Mouse (Mus musculus): ENCODE results near the gene Kitl. TPM values are rescaled to one million over a fixed set of nuclear protein-coding genes. Genes with fewer than 3 reads are reported as not detected.

The Kitl gene
- total RNA-seq, 2 experiments from 2014 or later = 73.6 to 80.7 TPM

DNA sequence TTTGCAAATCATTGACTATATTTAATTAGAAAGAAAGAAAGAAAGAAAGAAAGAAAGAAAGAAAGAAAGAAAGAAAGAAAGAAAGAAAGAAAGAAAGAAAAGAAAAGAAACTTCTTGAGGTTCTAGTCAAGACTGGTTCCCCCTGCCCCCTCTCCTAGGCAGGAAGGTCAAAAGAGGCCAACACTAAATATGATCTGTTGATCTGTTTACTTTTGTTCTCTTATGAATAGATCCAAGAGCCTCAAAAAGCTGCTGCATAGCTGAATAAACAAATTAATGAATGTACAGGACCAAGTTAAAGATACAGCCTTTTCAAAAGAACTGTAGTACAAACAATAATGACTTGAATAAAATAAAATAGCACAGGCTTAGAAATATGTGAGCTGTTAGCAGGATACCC is 57.7 kb downstream of the Kitl start:
- intact Hi-C loops (cut with DNase I) = no loop called here
- no peak for DNase-seq

DNA sequence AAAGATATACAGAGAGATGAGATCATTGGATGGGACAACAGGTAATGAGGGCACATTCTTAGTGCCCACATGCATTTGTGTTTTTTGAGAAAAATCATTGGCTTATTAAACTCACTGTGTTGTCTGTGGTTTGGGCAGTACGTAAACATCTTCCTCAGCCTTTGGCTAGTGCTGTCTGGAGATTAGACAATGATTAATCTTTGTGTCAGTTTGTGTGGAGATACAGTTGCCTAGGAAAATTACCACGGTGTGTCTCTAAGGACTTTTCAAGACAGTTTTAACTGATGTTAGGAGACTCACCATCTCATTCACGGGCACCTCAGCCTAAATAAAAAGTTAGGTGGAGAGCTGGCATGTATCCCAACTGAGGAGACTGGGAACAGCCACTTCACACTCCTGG is 85.7 kb downstream of the Kitl start:
- intact Hi-C loops (cut with DNase I) = no loop called here
- no peak for DNase-seq

DNA sequence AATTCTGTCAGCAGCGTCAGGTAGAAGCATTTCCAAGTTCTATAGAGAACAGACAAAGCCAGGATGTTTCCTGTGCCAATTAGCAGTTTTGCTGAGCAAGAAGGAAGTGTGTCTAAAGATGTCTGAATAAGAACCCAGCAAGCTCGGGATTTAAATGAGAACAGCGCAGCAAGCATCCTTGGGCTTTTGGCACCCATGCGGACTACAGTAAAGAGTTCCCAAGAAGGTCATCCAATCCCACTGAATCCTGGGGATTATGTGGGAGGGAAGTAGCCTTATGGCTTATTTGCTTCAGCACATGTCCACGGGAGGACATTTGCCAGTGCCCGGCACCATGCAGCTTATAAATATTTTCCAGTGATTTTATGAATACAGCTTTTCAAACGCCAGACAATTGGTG is 95.8 kb downstream of the Kitl start:
- peak; percentile 44 for DNase-seq
- intact Hi-C loops (cut with DNase I) = no loop called here

DNA sequence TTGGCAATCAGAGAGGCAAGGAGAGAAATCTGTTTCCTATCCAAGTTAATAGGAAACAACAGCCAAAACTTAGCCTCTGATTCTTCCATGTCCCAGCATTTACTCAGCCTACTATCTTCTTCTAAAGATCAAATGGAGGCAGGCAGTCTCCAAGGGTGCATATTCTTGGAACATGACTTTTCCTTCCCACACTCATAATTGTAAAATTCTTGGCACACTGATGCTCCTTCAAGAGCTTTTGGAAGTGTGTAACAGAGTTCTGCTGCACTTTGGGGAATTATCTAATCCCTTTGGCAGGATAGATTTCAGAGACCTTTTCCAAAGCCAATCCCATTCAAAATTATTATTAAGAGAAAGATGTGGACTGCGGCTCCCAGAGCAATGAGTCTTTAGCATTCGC is 100.1 kb downstream of the Kitl start:
- no peak for DNase-seq
- intact Hi-C loops (cut with DNase I) = no loop called here

DNA sequence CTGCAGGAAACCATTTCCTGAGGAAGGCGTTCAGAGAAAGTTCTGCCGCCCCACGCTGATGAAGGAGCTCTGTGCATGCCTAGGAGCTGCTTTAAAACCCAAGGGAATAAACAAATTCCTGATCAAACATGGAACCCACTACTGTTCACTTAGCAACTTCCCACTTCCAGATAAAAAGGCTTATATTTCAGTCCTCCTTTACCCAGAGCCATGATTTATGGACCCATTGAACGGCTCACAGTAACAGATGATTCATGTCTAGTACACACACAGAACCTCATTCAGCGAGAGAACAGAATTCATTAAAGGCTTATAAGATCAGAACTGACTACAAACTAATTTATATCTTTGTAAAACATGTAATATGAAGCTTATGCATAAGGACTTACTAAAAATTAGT is 109.0 kb downstream of the Kitl start:
- no peak for DNase-seq
- intact Hi-C loops (cut with DNase I) = no loop called here

DNA sequence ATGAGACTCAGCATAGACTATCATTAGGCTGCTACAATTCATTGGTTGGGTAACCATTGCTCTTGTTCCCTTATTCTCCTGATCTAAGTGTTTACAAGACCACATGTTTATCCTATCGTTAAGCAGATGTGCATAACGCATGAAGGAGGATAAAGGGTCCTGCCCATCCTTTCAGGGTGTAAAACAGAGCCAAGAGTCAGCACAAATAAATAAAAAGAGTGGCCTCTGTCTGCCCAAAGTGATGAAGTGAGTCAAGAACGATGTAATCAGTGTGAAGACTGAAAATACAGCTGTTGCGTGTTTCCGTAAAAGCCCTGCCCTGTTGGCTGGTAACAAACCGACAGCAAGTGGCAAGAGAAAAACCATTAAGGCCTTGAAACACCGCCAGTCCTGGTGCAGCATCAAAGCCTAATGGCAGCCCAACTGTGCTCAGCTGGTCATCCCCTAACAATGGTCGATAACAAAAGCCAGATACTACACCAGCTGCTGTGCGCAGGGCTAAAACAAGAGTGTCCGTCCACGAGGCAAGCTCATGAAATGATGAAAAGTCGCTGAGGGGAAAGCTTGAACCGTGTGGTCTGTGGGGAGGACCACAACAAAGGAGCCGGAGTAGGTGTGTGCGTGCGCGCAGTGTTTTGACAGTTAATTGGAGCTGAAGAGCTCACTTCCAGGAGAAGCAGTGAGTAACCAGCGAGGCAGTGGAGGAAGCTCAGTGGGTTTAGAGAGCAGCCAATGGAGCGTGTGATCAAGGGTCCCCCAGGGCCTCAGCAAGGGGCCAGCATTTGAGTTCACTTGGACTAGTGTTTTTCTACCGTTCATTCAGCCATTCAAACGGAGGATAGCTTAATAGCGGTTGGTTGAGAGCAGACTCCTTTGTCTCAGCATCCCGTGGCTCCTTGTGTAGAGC is 112.7 kb downstream of the Kitl start:
- peak; percentile 24 for DNase-seq
- intact Hi-C loops (cut with DNase I) = no loop called here

DNA sequence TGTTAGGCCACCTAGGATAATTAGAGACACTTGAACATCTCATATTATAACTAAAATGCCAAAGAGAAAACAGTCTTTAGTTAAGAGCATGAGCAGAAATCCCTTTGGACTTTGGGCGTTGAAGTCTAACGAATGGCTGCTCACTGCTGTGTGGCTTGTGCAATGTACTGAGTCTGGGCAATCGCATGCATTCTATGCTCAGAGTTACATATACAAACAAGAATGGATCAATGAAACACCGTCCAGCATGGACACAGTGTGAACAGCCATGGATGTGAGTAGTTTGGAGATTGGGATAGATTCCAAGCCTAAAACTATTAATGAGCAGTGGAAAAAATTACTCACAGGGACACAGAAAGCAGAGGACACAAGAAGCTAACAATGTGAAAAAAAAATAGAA is 116.2 kb downstream of the Kitl start:
- intact Hi-C loops (cut with DNase I) = no loop called here
- DNase-seq = no peak

DNA sequence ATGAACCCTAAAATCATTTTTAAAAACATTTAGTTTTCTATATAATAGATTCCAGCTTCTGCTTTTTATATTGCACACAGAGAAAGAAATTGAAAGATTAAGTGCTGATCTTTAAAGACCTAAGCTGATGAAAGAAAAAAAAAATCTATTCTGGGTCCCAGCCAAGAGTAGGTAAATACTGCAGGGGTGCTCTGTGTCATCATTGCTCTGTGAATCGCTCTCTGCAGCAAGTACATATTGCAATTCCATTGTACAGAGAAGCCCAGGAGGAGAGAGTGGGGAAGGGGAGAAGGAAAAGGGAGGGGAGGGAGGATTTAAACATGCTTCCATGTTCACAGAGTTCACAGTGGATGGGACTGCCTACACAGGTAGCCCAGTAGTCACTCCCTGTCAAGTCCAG is 116.9 kb downstream of the Kitl start:
- intact Hi-C loops (cut with DNase I) = no loop called here
- no peak for DNase-seq

DNA sequence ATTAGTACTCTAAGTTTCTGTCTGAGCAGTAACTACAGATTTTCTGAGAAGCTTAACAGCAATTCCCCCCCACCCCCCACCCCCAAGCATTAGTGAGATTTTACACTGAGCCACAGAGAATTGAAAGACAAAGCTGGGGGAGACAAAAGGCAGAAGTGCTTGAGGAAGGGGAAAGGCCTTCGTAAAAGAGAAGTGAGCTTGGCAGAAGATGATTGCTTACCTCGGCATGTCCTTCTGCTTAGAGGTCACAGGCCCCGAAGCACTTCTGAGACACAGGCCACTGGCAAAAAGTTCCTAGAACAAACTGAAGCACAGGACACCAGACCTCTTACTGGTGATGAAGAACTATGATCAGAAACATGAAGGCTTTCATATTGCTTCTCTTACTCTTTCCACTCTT is 123.1 kb downstream of the Kitl start:
- intact Hi-C loops (cut with DNase I) = no loop called here
- DNase-seq = no peak

DNA sequence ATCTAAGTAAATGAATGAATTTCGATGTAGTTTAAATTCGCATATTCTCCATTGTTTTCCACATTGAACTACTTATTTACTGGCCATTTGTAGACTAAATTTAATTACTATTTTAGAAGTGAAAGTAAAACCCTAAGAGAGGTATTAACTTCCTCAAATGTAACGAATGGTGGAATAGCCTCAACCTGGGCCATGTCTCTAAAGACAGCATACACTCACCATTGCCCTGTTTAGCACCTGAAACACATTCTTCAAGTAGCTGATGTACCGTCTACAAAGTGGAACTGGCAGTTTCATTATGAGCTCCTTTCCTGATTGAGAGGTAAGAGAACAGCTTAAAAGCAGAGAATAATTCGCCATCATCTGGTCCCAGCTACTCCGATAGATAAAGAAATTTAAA is 132.7 kb downstream of the Kitl start:
- DNase-seq = no peak
- intact Hi-C loops (cut with DNase I) = no loop called here

Small RNA genes lying within 50 kb of the gene (microRNA-seq; reads per million reads assigned to microRNA genes)
- not detected for gene Gm22918
- not detected for gene Gm25287
